Mouse (Mus musculus) splenic B cell, adult 2 months (primary cell): ENCODE data around the gene 4833439L19Rik.

Source experiments
- DNase-seq: peaks from one replicate; pipeline ENCODE4 v3.0.0-alpha.2; 2011; ENCODE audit warnings: low read depth, low spot score
- H3K27me3 ChIP-seq: 2 replicates; pipeline ENCODE4 v1.6.1; 2012; ENCODE audit warnings: mild to moderate bottlenecking, low read length, moderate library complexity, mixed read lengths; ENCODE audit not compliant: control insufficient read depth, poor library complexity, insufficient read depth, severe bottlenecking
- H3K36me3 ChIP-seq: 2 replicates; pipeline ENCODE4 v1.6.1; 2012; ENCODE audit warnings: mild to moderate bottlenecking, low read length, moderate library complexity, mixed read lengths; ENCODE audit not compliant: control insufficient read depth, poor library complexity, insufficient read depth, severe bottlenecking

The 4833439L19Rik gene

DNA sequence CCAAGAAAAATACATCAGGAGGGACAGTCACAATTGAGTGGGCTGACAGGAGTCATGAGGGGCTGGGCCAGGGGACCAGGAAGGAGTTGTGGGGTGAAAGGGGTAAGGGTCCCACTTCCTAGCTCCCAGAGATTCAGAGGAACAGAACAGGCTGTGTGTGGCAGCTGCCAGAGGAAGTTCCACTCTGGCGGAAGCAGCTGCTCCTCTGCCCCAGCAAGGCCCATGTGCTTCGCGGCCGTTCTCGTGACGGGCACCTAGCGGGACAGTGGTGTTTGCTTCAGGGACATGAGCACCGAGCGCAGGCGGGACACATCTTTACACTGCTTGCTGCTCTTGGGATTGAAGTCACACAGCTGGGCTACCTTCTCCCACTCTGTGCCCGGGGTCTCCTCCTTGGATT is 28.4 kb upstream of the 4833439L19Rik start:
- no peak for DNase-seq
- H3K27me3 ChIP-seq, result no peaks in the 10 kb centered on the region
- no peaks in the 10 kb centered on the region for H3K36me3 ChIP-seq

DNA sequence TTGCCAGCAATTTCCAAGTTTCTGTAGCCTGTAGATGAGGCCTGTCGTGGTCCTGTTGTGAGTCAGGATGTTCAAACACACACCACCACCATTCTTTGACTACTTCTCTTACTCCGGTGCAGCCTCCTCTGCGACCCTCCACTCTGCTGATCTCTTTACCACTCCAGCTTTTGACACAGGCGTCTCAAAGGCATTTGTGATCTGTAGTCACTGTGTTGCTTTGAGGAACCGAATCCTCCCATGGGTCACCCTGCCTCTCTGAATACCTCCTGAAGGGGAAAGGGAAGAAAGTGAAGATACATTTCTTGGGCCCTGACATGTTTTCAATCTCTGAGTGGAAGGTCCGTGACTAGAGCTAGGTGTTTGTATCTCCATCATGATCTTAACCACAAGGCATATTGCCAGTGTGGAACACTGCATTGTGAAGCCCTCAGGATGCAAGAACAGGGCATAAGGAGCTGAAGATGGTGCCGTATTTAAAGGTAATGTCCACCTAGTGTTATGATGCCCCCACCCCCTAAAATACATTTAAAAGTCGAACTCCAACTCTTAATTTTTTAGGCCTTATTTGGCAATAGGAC is 26.6 kb upstream of the 4833439L19Rik start:
- Histone ChIP-seq H3K27me3 (no peaks in the 10 kb centered on the region), H3K36me3 (no peaks in the 10 kb centered on the region)
- DNase-seq, result no peak

DNA sequence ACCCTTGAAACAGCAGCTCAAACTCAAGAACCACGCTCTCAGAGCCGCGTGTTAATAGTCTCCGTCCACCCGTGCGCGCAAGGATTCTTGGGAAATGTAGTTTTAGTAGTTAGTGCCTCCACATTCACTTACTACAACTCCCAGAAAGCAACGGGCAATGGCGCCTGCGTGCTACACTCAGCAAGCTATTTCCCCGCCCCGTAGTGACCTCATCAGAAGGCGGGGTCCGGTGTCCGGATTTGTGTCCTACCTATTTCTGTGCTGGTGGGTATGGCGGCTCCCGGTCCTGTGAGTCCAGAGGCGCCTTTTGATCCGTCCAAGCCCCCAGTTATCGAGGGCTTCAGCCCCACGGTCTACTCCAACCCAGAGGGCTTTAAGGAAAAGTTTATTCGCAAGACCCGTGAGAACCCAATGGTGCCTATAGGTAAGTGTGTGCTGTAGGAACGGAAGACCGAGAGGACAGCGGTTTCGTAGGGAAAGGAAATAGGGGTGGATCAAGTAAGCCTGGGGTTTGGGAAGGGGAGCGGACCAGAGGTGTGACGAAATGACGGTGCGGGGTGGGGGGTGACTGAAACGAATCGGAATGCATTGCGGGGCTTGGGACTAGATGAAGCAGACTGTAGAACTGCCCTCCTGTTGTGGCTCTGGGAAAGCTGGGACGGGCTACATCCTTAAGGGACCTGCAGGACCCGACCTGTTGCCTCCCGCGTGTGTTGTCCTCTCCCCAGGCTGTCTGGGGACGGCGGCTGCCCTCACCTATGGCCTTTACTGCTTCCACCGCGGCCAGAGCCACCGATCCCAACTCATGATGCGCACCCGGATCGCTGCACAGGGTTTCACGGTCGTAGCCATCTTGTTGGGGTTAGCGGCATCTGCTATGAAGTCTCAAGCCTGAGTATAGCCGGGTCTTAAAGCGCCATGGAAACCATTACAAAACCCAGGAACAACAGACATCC is 25.0 kb upstream of the 4833439L19Rik start, which contains the start of the genes Nop16 and Higd2a:
Gene Nop16 (minus strand): TSS at position 95 of the 956 bp plus-strand sequence.
Gene Higd2a (plus strand): TSS at position 212 of the 956 bp plus-strand sequence.
- Histone ChIP-seq H3K36me3 (peaks cover 2% of the 10 kb centered on the region; the same call in 1 of the 2 replicates), H3K27me3 (no peaks in the 10 kb centered on the region)
- peak; percentile 98 for DNase-seq

DNA sequence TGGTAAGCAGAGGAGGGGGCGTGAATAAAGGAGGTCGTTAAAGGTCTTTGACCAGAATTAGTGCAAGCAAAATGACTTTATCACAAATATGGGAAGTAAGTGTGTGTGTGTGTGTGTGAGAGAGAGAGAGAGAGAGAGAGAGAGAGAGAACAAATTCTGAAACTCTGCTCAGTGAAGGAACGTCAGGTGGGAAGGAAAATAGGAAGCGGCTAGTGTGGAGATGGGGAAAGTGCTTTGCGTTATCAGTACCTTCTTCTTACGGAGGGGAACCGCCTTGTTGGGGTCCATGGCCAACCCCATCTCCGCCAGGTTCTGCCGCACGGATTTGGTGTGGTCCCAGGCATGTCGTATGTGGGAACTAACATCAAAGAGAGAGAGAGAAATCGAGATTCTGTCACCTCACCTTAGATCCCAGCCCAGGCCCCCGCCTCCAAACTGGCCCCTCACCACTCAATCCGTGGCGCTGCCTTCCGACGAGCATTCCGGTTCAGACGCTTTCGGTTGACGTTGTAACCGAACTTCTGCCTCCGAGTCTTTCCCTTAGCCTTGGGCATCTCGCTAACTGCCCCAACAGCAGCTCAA is 24.3 kb upstream of the 4833439L19Rik start:
- no peaks in the 10 kb centered on the region for H3K27me3 ChIP-seq
- DNase-seq, result peak; percentile 43
- H3K36me3 ChIP-seq, result peaks cover 3% of the 10 kb centered on the region; the same call in 1 of the 2 replicates

DNA sequence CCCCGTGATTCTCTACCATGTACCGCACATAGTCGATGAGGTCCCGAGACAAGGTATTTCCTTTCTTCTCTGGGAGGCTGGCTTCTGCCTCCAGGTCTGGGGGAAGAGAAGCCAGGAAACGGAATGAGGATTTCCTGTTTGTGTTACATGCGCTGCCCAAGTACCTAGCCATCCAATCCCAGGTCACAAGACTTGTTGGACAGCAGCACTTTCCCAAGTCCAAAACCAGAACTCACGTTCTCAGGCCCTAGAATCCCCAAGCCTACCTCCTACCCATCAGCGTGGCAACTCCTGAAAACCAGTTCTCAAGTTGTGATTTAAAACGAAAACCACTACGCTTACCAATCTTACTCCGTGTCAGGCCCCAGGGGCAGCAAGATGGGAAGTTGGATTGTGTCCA is 20.6 kb upstream of the 4833439L19Rik start:
- no peaks in the 10 kb centered on the region for H3K27me3 ChIP-seq
- no peak for DNase-seq
- H3K36me3 ChIP-seq, result peaks cover 3% of the 10 kb centered on the region; the same call in 1 of the 2 replicates

DNA sequence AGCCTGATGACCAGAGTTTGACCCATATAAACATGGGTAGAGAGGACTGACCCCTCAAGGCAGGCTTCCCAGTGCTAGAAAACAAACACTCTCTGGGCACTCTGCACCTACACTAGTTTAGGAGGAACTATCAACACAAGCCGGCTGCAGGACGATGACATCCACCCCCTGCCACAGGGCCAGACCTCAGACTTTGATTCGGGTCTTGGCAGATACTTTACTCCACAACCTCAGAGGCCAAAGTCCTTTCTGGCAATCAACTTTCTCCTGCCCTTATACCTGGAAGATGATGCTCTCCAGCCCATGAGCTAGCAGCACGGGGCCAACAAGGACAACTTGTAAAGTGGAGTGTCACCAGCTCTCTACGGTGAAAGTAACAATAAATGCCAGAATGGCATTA is 17.6 kb upstream of the 4833439L19Rik start:
- H3K27me3 ChIP-seq, result no peaks in the 10 kb centered on the region
- no peak for DNase-seq
- H3K36me3 ChIP-seq, result peaks cover 3% of the 10 kb centered on the region; the same call in 1 of the 2 replicates

DNA sequence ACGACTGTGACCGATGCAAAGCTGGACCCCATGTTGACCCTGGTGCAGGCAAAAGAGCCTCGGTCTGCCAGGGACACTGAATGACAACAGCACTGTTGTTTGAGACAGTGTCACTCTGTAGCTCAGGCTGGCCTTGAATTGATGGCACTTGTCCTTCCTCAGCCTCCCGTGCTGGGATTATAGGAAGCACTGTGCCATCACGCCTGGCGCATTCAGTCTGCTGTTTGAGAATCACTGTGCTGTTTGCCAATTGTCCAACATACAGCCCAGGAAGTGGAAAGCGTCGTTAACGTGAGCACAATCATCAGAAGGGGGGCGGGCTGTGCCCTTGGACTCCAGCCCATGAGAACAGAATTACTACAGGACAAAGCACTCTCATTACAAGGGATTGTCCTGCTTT is 16.9 kb upstream of the 4833439L19Rik start:
- peaks cover 3% of the 10 kb centered on the region; the same call in 1 of the 2 replicates for H3K36me3 ChIP-seq
- no peaks in the 10 kb centered on the region for H3K27me3 ChIP-seq
- no peak for DNase-seq

DNA sequence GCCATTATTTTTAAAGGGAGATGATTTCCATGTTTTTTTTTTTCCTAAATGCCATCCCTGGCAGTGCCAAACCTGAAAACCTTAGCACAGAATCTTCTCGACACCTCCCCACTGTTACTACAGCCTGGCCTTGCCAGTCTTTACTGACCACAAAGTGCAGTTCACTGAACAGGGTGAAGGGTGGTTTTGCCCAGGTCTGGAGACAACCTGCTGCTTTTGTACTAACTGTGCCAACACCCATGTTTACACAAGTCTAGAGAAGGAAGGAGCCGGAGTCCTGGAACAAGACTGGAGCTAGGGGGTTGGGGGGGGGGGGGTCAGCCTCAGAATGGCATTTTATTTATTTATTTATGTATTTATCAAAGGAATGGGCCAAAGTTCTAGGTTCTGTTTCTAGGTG is 16.1 kb upstream of the 4833439L19Rik start:
- Histone ChIP-seq H3K27me3 (no peaks in the 10 kb centered on the region), H3K36me3 (peaks cover 3% of the 10 kb centered on the region; the same call in 1 of the 2 replicates)
- DNase-seq, result no peak

DNA sequence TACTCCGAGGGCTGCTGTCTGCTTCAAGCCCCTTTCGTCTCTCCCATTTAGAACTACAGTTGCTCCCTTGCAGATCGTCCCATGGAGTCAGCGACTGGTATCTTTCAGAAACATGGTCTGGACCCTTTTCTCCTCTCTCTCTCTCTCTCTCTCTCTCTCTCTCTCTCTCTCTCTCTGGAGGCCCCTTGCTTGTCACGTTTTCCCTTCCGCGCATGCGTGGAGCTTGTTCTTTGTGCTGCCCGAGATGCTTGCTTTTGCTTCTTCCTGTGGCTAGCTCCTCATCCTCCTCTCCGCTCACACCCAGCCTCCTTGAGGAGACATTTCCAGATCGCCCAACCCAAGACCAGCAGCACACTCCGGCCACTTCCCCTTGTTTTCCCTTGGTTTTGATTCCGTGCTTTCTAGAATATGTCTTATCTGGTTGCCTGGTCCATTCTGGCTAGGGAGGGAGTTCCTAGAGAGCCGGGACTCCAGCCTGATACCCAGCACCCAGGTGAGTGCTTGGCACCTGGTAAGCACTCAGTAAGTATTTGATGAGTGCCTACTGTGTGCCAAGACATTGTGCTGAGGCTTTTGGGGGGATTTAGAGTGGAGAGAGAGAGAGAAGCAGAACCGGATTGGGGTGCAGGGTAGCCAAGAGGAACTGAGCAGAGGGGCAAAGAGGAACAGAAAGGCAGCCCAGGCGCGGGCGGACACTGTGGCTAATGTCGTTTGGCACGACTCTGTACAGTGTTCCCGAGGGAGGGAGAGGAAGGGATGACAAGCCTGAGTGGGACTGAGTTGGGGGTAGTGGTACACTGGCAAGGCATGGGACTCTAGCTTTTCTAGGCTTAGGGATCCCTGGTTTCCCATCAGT is 12.6 kb upstream of the 4833439L19Rik start:
- H3K36me3 ChIP-seq, result no peaks in the 10 kb centered on the region
- peak; percentile 70 for DNase-seq
- no peaks in the 10 kb centered on the region for H3K27me3 ChIP-seq

DNA sequence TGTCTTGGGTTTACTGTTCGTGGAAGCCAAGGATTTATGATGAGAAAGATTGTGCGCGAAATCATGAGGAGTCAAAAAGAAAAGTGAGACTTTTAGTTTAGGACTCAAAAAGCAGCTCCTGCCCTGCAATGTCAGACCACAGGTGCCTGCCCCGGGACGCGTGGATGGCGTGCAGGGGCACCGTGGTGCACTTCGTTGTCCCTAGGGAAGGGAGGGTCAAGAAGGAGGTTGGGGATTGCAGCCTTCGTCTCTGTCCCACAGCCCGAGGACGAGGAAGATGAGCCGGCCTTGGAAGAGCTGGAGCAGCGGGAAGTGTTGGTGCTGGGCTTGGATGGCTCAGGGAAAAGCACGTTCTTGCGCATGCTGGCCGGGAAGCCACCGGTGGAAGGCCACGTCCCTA is 10.3 kb upstream of the 4833439L19Rik start:
- H3K27me3 ChIP-seq, result no peaks in the 10 kb centered on the region
- H3K36me3 ChIP-seq, result no peaks in the 10 kb centered on the region
- DNase-seq, result no peak

DNA sequence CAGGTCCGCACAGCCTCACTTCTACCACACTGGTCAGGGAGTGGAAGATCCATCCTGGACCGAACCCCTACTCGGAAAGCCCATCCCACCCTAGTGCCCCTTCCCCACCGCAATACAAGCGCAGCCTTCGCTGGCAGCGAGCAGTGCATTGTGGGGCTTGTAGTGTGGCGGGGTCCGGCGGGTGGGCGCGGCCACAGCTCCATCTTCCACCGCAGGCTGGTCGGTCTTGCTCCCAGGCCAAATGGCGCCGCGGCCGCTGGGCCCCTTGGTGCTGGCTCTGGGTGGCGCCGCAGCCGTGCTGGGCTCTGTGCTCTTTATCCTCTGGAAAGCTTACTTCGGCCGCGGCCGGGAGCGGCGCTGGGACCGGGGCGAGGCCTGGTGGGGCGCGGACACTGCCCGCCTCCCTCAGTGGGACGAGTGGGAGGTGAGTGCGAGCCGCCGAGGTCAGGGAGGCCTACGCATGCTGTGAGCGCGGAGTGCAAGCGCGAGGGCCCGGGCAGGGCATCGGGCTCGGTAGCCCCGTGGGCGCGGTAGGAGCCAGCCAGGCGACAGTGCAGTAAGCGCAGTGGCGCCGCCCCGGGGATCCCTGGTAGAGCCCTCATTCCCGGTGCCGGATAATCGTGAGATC is 9.7 kb upstream of the 4833439L19Rik start, which contains the start of gene Arl10:
Gene Arl10 (plus strand): TSS at position 162 of the 628 bp plus-strand sequence.
- Histone ChIP-seq H3K27me3 (no peaks in the 10 kb centered on the region), H3K36me3 (no peaks in the 10 kb centered on the region)
- peak; percentile 44 for DNase-seq

DNA sequence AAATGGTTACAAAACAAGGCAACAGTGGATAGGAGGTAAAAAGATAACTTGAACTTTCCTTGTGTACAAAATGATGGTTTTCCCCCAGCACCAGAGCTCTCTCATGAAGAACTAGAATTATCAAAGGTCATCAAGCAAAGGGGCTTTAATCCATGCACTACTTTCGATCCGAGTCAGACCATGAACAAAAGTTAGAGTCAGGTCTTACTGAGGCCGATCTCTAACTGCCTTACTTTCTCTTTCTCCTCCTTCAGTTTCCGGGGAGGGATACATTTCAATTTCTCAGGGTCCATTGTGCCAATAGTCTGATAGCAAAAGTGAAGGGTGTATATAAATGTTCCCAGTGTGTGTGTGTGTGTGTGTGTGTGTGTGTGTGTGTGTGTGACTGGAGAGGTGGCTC is 7.4 kb upstream of the 4833439L19Rik start:
- DNase-seq, result no peak
- Histone ChIP-seq H3K27me3 (no peaks in the 10 kb centered on the region), H3K36me3 (no peaks in the 10 kb centered on the region)

DNA sequence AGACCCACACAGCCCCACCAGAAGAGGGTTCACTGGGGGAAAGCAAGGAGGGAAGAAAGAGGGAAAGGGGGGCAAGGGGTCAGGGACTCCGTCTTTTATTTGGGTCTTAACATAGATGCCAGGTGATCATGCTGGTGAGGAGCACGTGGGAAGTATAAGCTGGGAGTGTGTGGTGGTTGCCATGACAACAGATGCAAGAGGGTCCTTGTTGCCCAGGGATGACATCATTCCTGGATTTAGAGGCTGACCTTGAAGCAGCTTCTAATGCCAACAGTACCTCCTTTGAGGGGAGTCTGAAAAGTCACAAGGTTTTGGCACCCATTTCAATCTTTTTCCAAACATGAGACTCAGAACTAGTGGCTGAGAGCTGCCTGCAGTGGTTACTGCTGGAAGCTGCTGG is 6.4 kb upstream of the 4833439L19Rik start:
- no peaks in the 10 kb centered on the region for H3K27me3 ChIP-seq
- DNase-seq, result no peak
- H3K36me3 ChIP-seq, result no peaks in the 10 kb centered on the region

DNA sequence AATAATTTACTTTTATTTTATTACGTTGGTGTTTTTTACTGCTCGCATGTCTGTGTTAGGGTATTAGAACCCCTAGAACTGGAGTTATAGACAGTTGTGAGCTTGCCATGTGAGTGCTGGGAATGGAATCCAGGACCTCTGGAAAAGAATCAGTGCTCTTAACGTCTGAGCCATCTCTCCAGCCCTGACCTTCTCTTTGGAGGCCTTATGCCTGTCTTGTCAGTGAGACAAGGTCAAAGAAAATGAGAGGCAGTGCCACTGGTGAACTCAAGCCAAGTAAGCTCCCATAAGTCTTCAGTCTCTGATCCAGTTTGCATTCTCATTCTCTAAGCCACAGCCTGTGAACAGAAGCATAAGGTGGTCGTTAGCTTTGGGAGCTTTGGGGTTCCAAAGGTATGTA is 5.5 kb upstream of the 4833439L19Rik start:
- no peaks in the 10 kb centered on the region for H3K27me3 ChIP-seq
- no peak for DNase-seq
- H3K36me3 ChIP-seq, result no peaks in the 10 kb centered on the region
